Mouse (Mus musculus): ENCODE measurements around the gene Btla. TPM values are rescaled to one million over a fixed set of nuclear protein-coding genes. Genes with fewer than 3 reads are reported as not detected.

Btla gene
- polyA plus RNA-seq, 1 experiment from 2014 or later = 0.17 TPM

- H3K4me3 ChIP-seq = no peak overlapping the region
- H3K4me2 ChIP-seq = no peak overlapping the region
- no peak overlapping the region for H3K27ac ChIP-seq
- no peaks in the 10 kb centered on the region for H3K27me3 ChIP-seq
- no peaks in the 10 kb centered on the region for H3K36me3 ChIP-seq
- no peak overlapping the region for H3K9ac ChIP-seq
- no peak for ATAC-seq (ENCODE audit: low FRiP score)
- no peaks in the 10 kb centered on the region for H3K9me3 ChIP-seq
- 90% methylated on average over 1 of the region's 1 CpGs for WGBS
- H3K4me1 ChIP-seq (replicated peaks) = no peaks in the 10 kb centered on the region
Measured at GRCm38 (mm10) chr16:45231296-45231695, 7.2 kb downstream of the Btla start.

GRCm38 (mm10) chr16:45233007-45233406, 8.9 kb downstream of the Btla start:
- no peaks in the 10 kb centered on the region for H3K36me3 ChIP-seq

GRCm38 (mm10) chr16:45242700-45243099, 18.6 kb downstream of the Btla start:
- ATAC-seq (ENCODE audit: low FRiP score) = no peak
- WGBS = 74% methylated on average over 1 of the region's 1 CpGs
- Histone ChIP-seq H3K9ac (no peak overlapping the region), H3K36me3 (no peaks in the 10 kb centered on the region), H3K4me3 (no peak overlapping the region), H3K9me3 (no peaks in the 10 kb centered on the region), H3K27me3 (no peaks in the 10 kb centered on the region), H3K4me1 (replicated peaks) (no peaks in the 10 kb centered on the region), H3K27ac (no peak overlapping the region), H3K4me2 (no peak overlapping the region)

More at GRCm38 (mm10) chr16:45233007-45233406, 8.9 kb downstream of the Btla start:
- no peak for ATAC-seq (ENCODE audit: low FRiP score)
- Histone ChIP-seq H3K27ac (no peak overlapping the region), H3K27me3 (no peaks in the 10 kb centered on the region), H3K9ac (no peak overlapping the region), H3K9me3 (no peaks in the 10 kb centered on the region), H3K4me2 (no peak overlapping the region), H3K4me3 (no peak overlapping the region), H3K4me1 (replicated peaks) (no peaks in the 10 kb centered on the region)
- 43% methylated on average over 3 of the region's 3 CpGs for WGBS

GRCm38 (mm10) chr16:45244930-45245472, 20.9 kb downstream of the Btla start:
- no peaks in the 10 kb centered on the region for H3K9me3 ChIP-seq
- H3K4me3 ChIP-seq = no peak overlapping the region
- no peaks in the 10 kb centered on the region for H3K36me3 ChIP-seq
- H3K27me3 ChIP-seq = no peaks in the 10 kb centered on the region
- WGBS = 9% methylated on average over 3 of the region's 3 CpGs
- no peak overlapping the region for H3K4me2 ChIP-seq
- no peak overlapping the region for H3K27ac ChIP-seq
- no peak overlapping the region for H3K9ac ChIP-seq
- no peaks in the 10 kb centered on the region for H3K4me1 ChIP-seq (replicated peaks)
- peak; percentile 69; the same call in 1 of the 2 replicates for ATAC-seq (ENCODE audit: low FRiP score)

GRCm38 (mm10) chr16:45249761-45250160, 25.6 kb downstream of the Btla start:
- Histone ChIP-seq H3K4me3 (no peak overlapping the region), H3K36me3 (no peaks in the 10 kb centered on the region), H3K9me3 (no peaks in the 10 kb centered on the region), H3K4me2 (no peak overlapping the region), H3K9ac (no peak overlapping the region), H3K27me3 (no peaks in the 10 kb centered on the region), H3K27ac (no peak overlapping the region), H3K4me1 (replicated peaks) (0 out of 2 replicates have a peak, but pooled peaks cover 6% of the 10 kb centered on the region)
- WGBS = 53% methylated on average over 2 of the region's 2 CpGs
- ATAC-seq (ENCODE audit: low FRiP score) = no peak

GRCm38 (mm10) chr16:45250317-45250716, 26.2 kb downstream of the Btla start:
- Histone ChIP-seq H3K27ac (no peak overlapping the region), H3K4me1 (replicated peaks) (0 out of 2 replicates have a peak, but pooled peaks cover 6% of the 10 kb centered on the region), H3K27me3 (no peaks in the 10 kb centered on the region), H3K4me2 (no peak overlapping the region), H3K9ac (no peak overlapping the region), H3K36me3 (no peaks in the 10 kb centered on the region), H3K4me3 (no peak overlapping the region), H3K9me3 (no peaks in the 10 kb centered on the region)
- 0 out of 2 replicates have a peak, but pooled peaks have one; percentile 32 for ATAC-seq (ENCODE audit: low FRiP score)

GRCm38 (mm10) chr16:45251773-45252413, 27.8 kb downstream of the Btla start:
- no peak overlapping the region for H3K4me2 ChIP-seq
- no peak overlapping the region for H3K4me3 ChIP-seq
- H3K27ac ChIP-seq = no peak overlapping the region
- H3K27me3 ChIP-seq = no peaks in the 10 kb centered on the region
- 0 out of 2 replicates have a peak, but pooled peaks cover 6% of the 10 kb centered on the region for H3K4me1 ChIP-seq (replicated peaks)
- H3K9ac ChIP-seq = no peak overlapping the region
- H3K9me3 ChIP-seq = no peaks in the 10 kb centered on the region
- no peak for ATAC-seq (ENCODE audit: low FRiP score)
- H3K36me3 ChIP-seq = no peaks in the 10 kb centered on the region
- 90% methylated on average over 6 of the region's 6 CpGs for WGBS

- Histone ChIP-seq H3K27me3 (no peaks in the 10 kb centered on the region), H3K4me3 (no peak overlapping the region), H3K4me2 (no peak overlapping the region), H3K27ac (no peak overlapping the region), H3K4me1 (replicated peaks) (0 out of 2 replicates have a peak, but pooled peaks cover 3% of the 10 kb centered on the region), H3K9ac (no peak overlapping the region), H3K9me3 (no peaks in the 10 kb centered on the region), H3K36me3 (no peaks in the 10 kb centered on the region)
- ATAC-seq (ENCODE audit: low FRiP score) = no peak
- 90% methylated on average over 7 of the region's 7 CpGs for WGBS
Measured at GRCm38 (mm10) chr16:45255183-45255861, 31.2 kb downstream of the Btla start.

GRCm38 (mm10) chr16:45256895-45257294, 32.8 kb downstream of the Btla start:
- 91% methylated on average over 2 of the region's 2 CpGs for WGBS
- Histone ChIP-seq H3K4me2 (no peak overlapping the region), H3K4me1 (replicated peaks) (no peaks in the 10 kb centered on the region), H3K27ac (no peak overlapping the region), H3K4me3 (no peak overlapping the region), H3K27me3 (no peaks in the 10 kb centered on the region), H3K9ac (no peak overlapping the region), H3K9me3 (no peaks in the 10 kb centered on the region), H3K36me3 (no peaks in the 10 kb centered on the region)
- no peak for ATAC-seq (ENCODE audit: low FRiP score)

- Histone ChIP-seq H3K36me3 (no peaks in the 10 kb centered on the region), H3K9me3 (no peaks in the 10 kb centered on the region), H3K4me3 (no peak overlapping the region), H3K27me3 (no peaks in the 10 kb centered on the region), H3K4me2 (no peak overlapping the region), H3K4me1 (replicated peaks) (no peaks in the 10 kb centered on the region), H3K9ac (no peak overlapping the region), H3K27ac (no peak overlapping the region)
- 83% methylated on average over 1 of the region's 1 CpGs for WGBS
- ATAC-seq (ENCODE audit: low FRiP score) = no peak
Measured at GRCm38 (mm10) chr16:45257567-45257966, 33.5 kb downstream of the Btla start.

GRCm38 (mm10) chr16:45259663-45260062, 35.5 kb downstream of the Btla start:
- no peaks in the 10 kb centered on the region for H3K4me1 ChIP-seq (replicated peaks)

GRCm38 (mm10) chr16:45261321-45261720, 37.2 kb downstream of the Btla start:
- no peak for ATAC-seq (ENCODE audit: low FRiP score)
- WGBS = 86% methylated on average over 2 of the region's 2 CpGs
- Histone ChIP-seq H3K9me3 (no peaks in the 10 kb centered on the region), H3K27me3 (no peaks in the 10 kb centered on the region), H3K4me3 (no peak overlapping the region), H3K36me3 (no peaks in the 10 kb centered on the region), H3K4me1 (replicated peaks) (no peaks in the 10 kb centered on the region), H3K4me2 (no peak overlapping the region), H3K9ac (no peak overlapping the region), H3K27ac (no peak overlapping the region)

More at GRCm38 (mm10) chr16:45259663-45260062, 35.5 kb downstream of the Btla start:
- Histone ChIP-seq H3K27me3 (no peaks in the 10 kb centered on the region), H3K4me2 (no peak overlapping the region), H3K9ac (no peak overlapping the region), H3K36me3 (no peaks in the 10 kb centered on the region), H3K4me3 (no peak overlapping the region), H3K9me3 (no peaks in the 10 kb centered on the region), H3K27ac (no peak overlapping the region)
- 90% methylated on average over 2 of the region's 2 CpGs for WGBS
- no peak for ATAC-seq (ENCODE audit: low FRiP score)

All from hindbrain, embryonic 13.5 days (tissue).